Mouse (Mus musculus) limb, embryonic 15.5 days (tissue): ENCODE results near the gene Nisch. TPM values are rescaled to one million over a fixed set of nuclear protein-coding genes. Genes with fewer than 3 reads are reported as not detected.

Source experiments
- ATAC-seq: fragments of 200-750 bp; cut with Nextera tagmentation; 2 replicates; pipeline ENCODE4 v1.8.0; 2017; ENCODE audit warnings: low read depth, moderate TSS enrichment; ENCODE audit not compliant: insufficient number of reproducible peaks, low FRiP score, low TSS enrichment
- H3K27ac ChIP-seq: fragments of 300-500 bp; sonication (generic); 2 replicates; pipeline ENCODE4 v1.5.1; 2015; ENCODE audit warnings: moderate library complexity, mild to moderate bottlenecking, inconsistent platforms
- H3K27me3 ChIP-seq: fragments of 300-500 bp; sonication (generic); 2 replicates; pipeline ENCODE4 v1.6.1; 2015; ENCODE audit warnings: inconsistent platforms
- H3K36me3 ChIP-seq: fragments of 300-500 bp; sonication (generic); 2 replicates; pipeline ENCODE4 v1.6.1; 2015; ENCODE audit warnings: inconsistent platforms
- H3K4me1 ChIP-seq: fragments of 300-500 bp; sonication (generic); 2 replicates; pipeline ENCODE4 v1.6.1; 2015; ENCODE audit warnings: inconsistent platforms
- H3K4me2 ChIP-seq: fragments of 300-500 bp; sonication (generic); 2 replicates; pipeline ENCODE4 v1.6.1; 2015; ENCODE audit warnings: mild to moderate bottlenecking, inconsistent platforms
- H3K4me3 ChIP-seq: fragments of 300-500 bp; sonication (generic); 2 replicates; pipeline ENCODE4 v1.5.1; 2015; ENCODE audit warnings: mild to moderate bottlenecking, inconsistent platforms
- H3K9ac ChIP-seq: fragments of 300-500 bp; sonication (generic); 2 replicates; pipeline ENCODE4 v1.6.1; 2015; ENCODE audit warnings: inconsistent platforms
- H3K9me3 ChIP-seq: fragments of 300-500 bp; sonication (generic); 2 replicates; pipeline ENCODE4 v1.6.1; 2016; ENCODE audit warnings: inconsistent platforms
- WGBS: fragments of 180-500 bp; shearing (Covaris S2); methylation state at CpG from one replicate; pipeline ENCODE4 v1.1.7; 2015; 5-methylcytosine and 5-hydroxymethylcytosine counted together
- polyA plus RNA-seq: library from polyadenylated mRNA; unstranded; fragments of >200 nt; fragmentation: Nextera tagmentation; extraction: Ambion mirVana; gene quantifications from 2 replicates; pipeline ENCODE4 v1.2.1, GENCODE M21; 2015

The Nisch gene
- polyA plus RNA-seq, 1 experiment from 2014 or later, result 336 TPM

- 57% methylated on average over 3 of the region's 3 CpGs for WGBS
- peak overlapping the region; percentile 3; the same call in 1 of the 2 replicates for H3K27ac ChIP-seq
- no peaks in the 10 kb centered on the region for H3K4me1 ChIP-seq
- no peak overlapping the region for H3K9ac ChIP-seq
- no peak overlapping the region for H3K4me3 ChIP-seq
- H3K4me2 ChIP-seq, result no peak overlapping the region
- 0 out of 2 replicates have a peak, but pooled peaks have one; percentile 14 for ATAC-seq
- H3K9me3 ChIP-seq, result no peaks in the 10 kb centered on the region
- H3K27me3 ChIP-seq, result no peaks in the 10 kb centered on the region
- peaks cover 3% of the 10 kb centered on the region; the same call in 1 of the 2 replicates for H3K36me3 ChIP-seq
Measured at GRCm38 (mm10) chr14:31240528-31240927, 23.8 kb upstream of the Nisch start.

GRCm38 (mm10) chr14:31237101-31237882 lies 20.5 kb upstream of the Nisch start:
- no peak overlapping the region for H3K9ac ChIP-seq
- peaks cover 3% of the 10 kb centered on the region; the same call in 1 of the 2 replicates for H3K36me3 ChIP-seq
- H3K4me3 ChIP-seq, result no peak overlapping the region
- 73% methylated on average over 7 of the region's 7 CpGs for WGBS
- no peak overlapping the region for H3K27ac ChIP-seq
- H3K4me1 ChIP-seq, result peaks cover 11% of the 10 kb centered on the region
- no peaks in the 10 kb centered on the region for H3K27me3 ChIP-seq
- no peaks in the 10 kb centered on the region for H3K9me3 ChIP-seq
- no peak overlapping the region for H3K4me2 ChIP-seq
- ATAC-seq, result no peak

GRCm38 (mm10) chr14:31233996-31234591 lies 17.3 kb upstream of the Nisch start:
- H3K9ac ChIP-seq, result no peak overlapping the region
- no peaks in the 10 kb centered on the region for H3K36me3 ChIP-seq
- no peak overlapping the region for H3K4me2 ChIP-seq
- H3K4me3 ChIP-seq, result no peak overlapping the region
- H3K27ac ChIP-seq, result no peak overlapping the region
- ATAC-seq, result peak; percentile 25; the same call in 1 of the 2 replicates
- no peaks in the 10 kb centered on the region for H3K9me3 ChIP-seq
- no peaks in the 10 kb centered on the region for H3K27me3 ChIP-seq
- WGBS, result 18% methylated on average over 11 of the region's 11 CpGs
- peaks cover 19% of the 10 kb centered on the region for H3K4me1 ChIP-seq

GRCm38 (mm10) chr14:31233070-31233995 lies 16.6 kb upstream of the Nisch start:
- Histone ChIP-seq H3K9me3 (no peaks in the 10 kb centered on the region), H3K4me2 (no peak overlapping the region), H3K4me3 (no peak overlapping the region), H3K27me3 (no peaks in the 10 kb centered on the region), H3K36me3 (no peaks in the 10 kb centered on the region), H3K4me1 (peaks cover 24% of the 10 kb centered on the region), H3K9ac (no peak overlapping the region), H3K27ac (peak overlapping the region; percentile 28; the same call in 1 of the 2 replicates)
- no peak for ATAC-seq
- WGBS, result 81% methylated on average over 14 of the region's 14 CpGs

- ATAC-seq, result no peak
- 75% methylated on average over 13 of the region's 13 CpGs for WGBS
- Histone ChIP-seq H3K36me3 (no peaks in the 10 kb centered on the region), H3K4me2 (no peak overlapping the region), H3K9me3 (no peaks in the 10 kb centered on the region), H3K4me1 (peaks cover 25% of the 10 kb centered on the region), H3K27ac (peak overlapping the region; percentile 28), H3K4me3 (no peak overlapping the region), H3K27me3 (no peaks in the 10 kb centered on the region), H3K9ac (no peak overlapping the region)
Measured at GRCm38 (mm10) chr14:31232404-31233069, 15.8 kb upstream of the Nisch start.

- ATAC-seq, result no peak
- H3K4me2 ChIP-seq, result no peak overlapping the region
- H3K27ac ChIP-seq, result no peak overlapping the region
- no peaks in the 10 kb centered on the region for H3K36me3 ChIP-seq
- WGBS, result 61% methylated on average over 8 of the region's 8 CpGs
- H3K4me3 ChIP-seq, result no peak overlapping the region
- no peaks in the 10 kb centered on the region for H3K27me3 ChIP-seq
- no peak overlapping the region for H3K9ac ChIP-seq
- H3K9me3 ChIP-seq, result no peaks in the 10 kb centered on the region
- peaks cover 39% of the 10 kb centered on the region for H3K4me1 ChIP-seq
Measured at GRCm38 (mm10) chr14:31230442-31230841, 13.7 kb upstream of the Nisch start.

- no peak overlapping the region for H3K4me2 ChIP-seq
- no peaks in the 10 kb centered on the region for H3K9me3 ChIP-seq
- 56% methylated on average over 6 of the region's 6 CpGs for WGBS
- no peaks in the 10 kb centered on the region for H3K27me3 ChIP-seq
- H3K9ac ChIP-seq, result no peak overlapping the region
- no peak overlapping the region for H3K27ac ChIP-seq
- H3K36me3 ChIP-seq, result no peaks in the 10 kb centered on the region
- H3K4me1 ChIP-seq, result peaks cover 37% of the 10 kb centered on the region
- no peak overlapping the region for H3K4me3 ChIP-seq
- ATAC-seq, result no peak
Measured at GRCm38 (mm10) chr14:31228234-31228633, 11.5 kb upstream of the Nisch start.

- H3K27me3 ChIP-seq, result no peaks in the 10 kb centered on the region
- peak; percentile 25; the same call in 1 of the 2 replicates for ATAC-seq
- no peak overlapping the region for H3K4me3 ChIP-seq
- H3K27ac ChIP-seq, result peak overlapping the region; percentile 69
- WGBS, result 40% methylated on average over 4 of the region's 4 CpGs
- no peaks in the 10 kb centered on the region for H3K36me3 ChIP-seq
- H3K4me1 ChIP-seq, result peaks cover 32% of the 10 kb centered on the region
- H3K4me2 ChIP-seq, result no peak overlapping the region
- H3K9me3 ChIP-seq, result no peaks in the 10 kb centered on the region
- H3K9ac ChIP-seq, result no peak overlapping the region
Measured at GRCm38 (mm10) chr14:31226978-31227377, 10.2 kb upstream of the Nisch start.

- H3K9ac ChIP-seq, result no peak within 1 kb of the TSS
- peak within 1 kb of the TSS; percentile 3; the same call in 1 of the 2 replicates for H3K4me3 ChIP-seq
- no peak within 1 kb of the TSS for H3K27ac ChIP-seq
- H3K4me1 ChIP-seq, result peaks cover 24% of the 10 kb centered on the region
- H3K36me3 ChIP-seq, result no peaks in the 10 kb centered on the region
- no peaks in the 10 kb centered on the region for H3K27me3 ChIP-seq
- 9% methylated on average over 11 of the region's 11 CpGs for WGBS
- H3K4me2 ChIP-seq, result 0 out of 2 replicates have a peak within 1 kb of the TSS, but pooled peaks have one; percentile 19
- H3K9me3 ChIP-seq, result no peaks in the 10 kb centered on the region
- no peak for ATAC-seq
Measured at GRCm38 (mm10) chr14:31217666-31218065, 920 bp upstream of the Nisch start, which contains the start of gene Sema3g. Sema3g (plus strand) TSS chr14:31217860.

GRCm38 (mm10) chr14:31215157-31216002 lies 1.4 kb downstream of the Nisch start:
- Histone ChIP-seq H3K36me3 (no peaks in the 10 kb centered on the region), H3K9ac (0 out of 2 replicates have a peak overlapping the region, but pooled peaks have one; percentile 0), H3K4me2 (no peak overlapping the region), H3K27ac (no peak overlapping the region), H3K9me3 (no peaks in the 10 kb centered on the region), H3K4me3 (no peak overlapping the region), H3K27me3 (no peaks in the 10 kb centered on the region), H3K4me1 (peaks cover 27% of the 10 kb centered on the region)
- WGBS, result 30% methylated on average over 15 of the region's 15 CpGs
- no peak for ATAC-seq
